Mouse (Mus musculus): ENCODE results near the gene Ttyh2. TPM values are rescaled to one million over a fixed set of nuclear protein-coding genes. Genes with fewer than 3 reads are reported as not detected.
A peak's percentile ranks its signal among the peaks of the same experiment; 100 is the strongest.
"Not testable (repeated sequence)": the region's sequence is repeated elsewhere in the genome, so short reads cannot be mapped to it uniquely, and the experiment has no call there.

Gene Ttyh2
- total and polyA plus RNA-seq, 2 experiments from 2014 or later: 11.8 to 12.4 TPM

DNA sequence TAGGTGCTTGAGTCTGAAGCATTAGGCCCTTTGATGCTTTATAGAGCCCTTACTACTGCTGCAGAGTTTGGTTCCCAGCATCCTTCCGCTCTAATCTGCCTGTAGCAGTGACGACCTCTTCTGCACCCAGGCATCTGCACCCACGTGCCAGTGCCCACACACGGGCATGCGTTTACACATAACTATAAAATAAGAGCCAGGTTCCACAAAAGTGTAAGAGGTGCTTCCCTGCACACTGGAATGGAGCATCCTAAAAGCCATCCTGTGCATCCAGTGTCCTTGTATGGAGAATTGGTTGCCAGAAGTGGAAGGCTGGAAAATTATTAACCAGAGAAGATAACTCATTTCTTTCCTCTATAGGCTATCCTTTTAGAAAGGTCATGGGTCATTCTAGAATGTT is 4.1 kb upstream of the Ttyh2 start:
- ATAC-seq (ENCODE audit: insufficient read depth, low read depth): no peak
- 0 out of 2 replicates have a peak overlapping the region, but pooled peaks have one; percentile 10 for H3K9ac ChIP-seq (replicated peaks; ENCODE audit: low read depth, low read length)
- H3K9me3 ChIP-seq (replicated peaks; ENCODE audit: control insufficient read depth, low read length): no peaks in the 10 kb centered on the region
- H3K27ac ChIP-seq (ENCODE audit: low read depth): 0 out of 2 replicates have a peak overlapping the region, but pooled peaks have one; percentile 95
- H3K4me2 ChIP-seq (ENCODE audit: low read depth, low read length): no peak overlapping the region
- no peaks in the 10 kb centered on the region for H3K27me3 ChIP-seq (ENCODE audit: control insufficient read depth, insufficient read depth, low read length)
- H3K4me1 ChIP-seq (ENCODE audit: control insufficient read depth, insufficient read depth): peaks cover 20% of the 10 kb centered on the region
- no peak for DNase-seq (ENCODE audit: low spot score)
- no peak overlapping the region for H3K4me3 ChIP-seq (ENCODE audit: low read depth, low read length)
- 88% methylated on average over 5 of the region's 5 CpGs for WGBS
- peaks cover 31% of the 10 kb centered on the region for H3K36me3 ChIP-seq (replicated peaks; ENCODE audit: control insufficient read depth, insufficient read depth, low read length)
- TF ChIP-seq EP300 (IDR thresholded peaks at IDR 0.05; ENCODE audit: low read depth) (no peak), CTCF (IDR thresholded peaks at IDR 0.05; ENCODE audit: low read depth) (no peak)

DNA sequence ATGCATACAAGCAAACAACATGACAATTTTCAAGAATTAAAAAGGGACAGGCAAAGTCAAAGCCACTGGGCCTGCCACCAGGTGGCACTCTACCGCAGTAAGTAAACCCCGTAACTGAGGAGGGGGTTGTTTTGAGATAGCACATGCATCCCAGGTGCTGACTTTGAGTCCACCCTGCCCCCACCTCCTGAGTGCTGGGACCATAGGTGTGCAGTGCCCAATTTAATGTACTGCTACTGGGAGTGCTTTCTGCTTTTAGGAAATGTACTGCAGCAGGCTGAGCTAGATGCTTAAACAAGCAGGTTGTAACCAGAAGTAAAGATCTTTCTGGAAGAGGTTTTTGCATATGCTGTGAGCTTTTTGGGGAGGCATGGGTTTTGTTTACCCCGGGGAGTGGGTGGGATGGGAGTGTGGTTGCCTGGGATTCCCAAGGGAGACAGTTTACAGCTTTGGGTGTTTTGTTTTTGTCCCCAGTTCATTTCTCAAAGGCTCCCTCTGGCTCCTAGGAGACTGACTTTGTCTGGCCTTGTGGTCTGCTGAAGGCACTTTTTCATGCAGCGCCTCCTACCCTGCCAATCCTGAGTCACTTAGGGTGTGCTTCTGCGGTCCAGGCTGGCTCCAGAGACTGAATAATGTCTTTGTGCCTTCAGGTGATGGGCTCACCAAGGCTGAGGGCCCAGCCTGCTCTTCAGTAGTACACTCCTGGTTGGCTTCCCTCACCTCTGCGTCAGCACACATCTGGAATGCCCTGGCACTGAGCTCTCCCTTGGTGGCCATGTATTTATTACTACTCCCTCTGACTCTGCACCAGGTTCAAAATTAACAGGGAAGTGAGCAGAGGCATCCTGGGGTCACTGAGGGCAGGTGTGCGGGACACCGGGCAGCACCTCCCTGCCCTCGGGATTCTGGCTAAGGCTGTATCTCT is 2.2 kb upstream of the Ttyh2 start:
- TF ChIP-seq CTCF (IDR thresholded peaks at IDR 0.05; ENCODE audit: low read depth) (peak; percentile 58), EP300 (IDR thresholded peaks at IDR 0.05; ENCODE audit: low read depth) (no peak)
- Histone ChIP-seq H3K4me3 (ENCODE audit: low read depth, low read length) (no peak overlapping the region), H3K9ac (replicated peaks; ENCODE audit: low read depth, low read length) (no peak overlapping the region), H3K27ac (ENCODE audit: low read depth) (no peak overlapping the region), H3K9me3 (replicated peaks; ENCODE audit: control insufficient read depth, low read length) (no peaks in the 10 kb centered on the region), H3K4me1 (ENCODE audit: control insufficient read depth, insufficient read depth) (peaks cover 28% of the 10 kb centered on the region), H3K4me2 (ENCODE audit: low read depth, low read length) (no peak overlapping the region), H3K36me3 (replicated peaks; ENCODE audit: control insufficient read depth, insufficient read depth, low read length) (peaks cover 31% of the 10 kb centered on the region), H3K27me3 (ENCODE audit: control insufficient read depth, insufficient read depth, low read length) (no peaks in the 10 kb centered on the region)
- ATAC-seq (ENCODE audit: insufficient read depth, low read depth): no peak
- peak; percentile 28 for DNase-seq (ENCODE audit: low spot score)
- 64% methylated on average over 9 of the region's 9 CpGs for WGBS

DNA sequence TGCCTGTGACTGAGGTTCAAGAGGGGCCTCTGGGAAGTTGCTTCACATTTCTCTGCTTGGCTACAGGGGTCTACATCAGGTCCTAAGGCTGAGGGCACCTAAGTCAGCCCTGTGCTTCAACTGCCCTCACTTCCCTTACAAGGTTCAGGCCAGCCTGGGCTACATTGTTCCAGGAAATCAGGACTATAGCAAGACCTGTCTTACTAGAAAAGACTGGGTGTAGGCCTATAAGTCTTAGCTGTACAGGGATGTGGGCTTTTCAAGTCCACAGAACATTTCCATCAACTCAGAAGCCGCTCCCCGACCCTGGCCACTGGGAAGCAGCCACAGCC is 1.5 kb upstream of the Ttyh2 start:
- H3K9ac ChIP-seq (replicated peaks; ENCODE audit: low read depth, low read length): no peak overlapping the region
- H3K9me3 ChIP-seq (replicated peaks; ENCODE audit: control insufficient read depth, low read length): no peaks in the 10 kb centered on the region
- H3K27ac ChIP-seq (ENCODE audit: low read depth): no peak overlapping the region
- no peak overlapping the region for H3K4me3 ChIP-seq (ENCODE audit: low read depth, low read length)
- DNase-seq (ENCODE audit: low spot score) (no peak), ATAC-seq (ENCODE audit: insufficient read depth, low read depth) (no peak)
- H3K4me2 ChIP-seq (ENCODE audit: low read depth, low read length): no peak overlapping the region
- H3K36me3 ChIP-seq (replicated peaks; ENCODE audit: control insufficient read depth, insufficient read depth, low read length): peaks cover 31% of the 10 kb centered on the region
- H3K4me1 ChIP-seq (ENCODE audit: control insufficient read depth, insufficient read depth): peaks cover 28% of the 10 kb centered on the region
- H3K27me3 ChIP-seq (ENCODE audit: control insufficient read depth, insufficient read depth, low read length): no peaks in the 10 kb centered on the region
- TF ChIP-seq CTCF (IDR thresholded peaks at IDR 0.05; ENCODE audit: low read depth): no peak
- no peak for TF ChIP-seq EP300 (IDR thresholded peaks at IDR 0.05; ENCODE audit: low read depth)
- 76% methylated on average over 2 of the region's 2 CpGs for WGBS

DNA sequence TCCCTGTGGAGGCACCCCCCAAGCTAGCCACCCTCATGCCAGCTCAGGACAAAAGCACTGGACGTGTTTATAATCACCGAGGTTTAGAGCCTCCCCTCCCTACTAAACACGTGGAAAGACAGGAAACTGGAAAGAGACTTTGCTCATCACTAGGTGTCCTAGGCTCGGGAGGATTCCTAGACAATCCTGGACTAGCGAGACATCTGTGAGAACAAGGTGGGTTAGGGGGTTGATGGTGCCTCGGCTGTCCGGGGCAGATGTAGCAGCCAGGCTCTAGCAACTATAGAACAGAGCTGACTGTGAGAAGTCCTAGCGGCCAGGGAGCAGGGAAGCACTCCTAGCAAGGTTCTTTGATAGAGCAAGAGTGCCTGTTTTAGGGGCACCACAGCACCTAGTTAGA is 1.1 kb upstream of the Ttyh2 start:
- no peak overlapping the region for H3K4me2 ChIP-seq (ENCODE audit: low read depth, low read length)
- H3K4me3 ChIP-seq (ENCODE audit: low read depth, low read length): no peak overlapping the region
- no peak overlapping the region for H3K9ac ChIP-seq (replicated peaks; ENCODE audit: low read depth, low read length)
- H3K4me1 ChIP-seq (ENCODE audit: control insufficient read depth, insufficient read depth): peaks cover 31% of the 10 kb centered on the region
- H3K27ac ChIP-seq (ENCODE audit: low read depth): no peak overlapping the region
- H3K27me3 ChIP-seq (ENCODE audit: control insufficient read depth, insufficient read depth, low read length): no peaks in the 10 kb centered on the region
- ATAC-seq (ENCODE audit: insufficient read depth, low read depth) (no peak), DNase-seq (ENCODE audit: low spot score) (no peak)
- WGBS: 55% methylated on average over 8 of the region's 8 CpGs
- no peak for TF ChIP-seq CTCF (IDR thresholded peaks at IDR 0.05; ENCODE audit: low read depth)
- TF ChIP-seq EP300 (IDR thresholded peaks at IDR 0.05; ENCODE audit: low read depth): no peak
- peaks cover 31% of the 10 kb centered on the region for H3K36me3 ChIP-seq (replicated peaks; ENCODE audit: control insufficient read depth, insufficient read depth, low read length)
- H3K9me3 ChIP-seq (replicated peaks; ENCODE audit: control insufficient read depth, low read length): no peaks in the 10 kb centered on the region

DNA sequence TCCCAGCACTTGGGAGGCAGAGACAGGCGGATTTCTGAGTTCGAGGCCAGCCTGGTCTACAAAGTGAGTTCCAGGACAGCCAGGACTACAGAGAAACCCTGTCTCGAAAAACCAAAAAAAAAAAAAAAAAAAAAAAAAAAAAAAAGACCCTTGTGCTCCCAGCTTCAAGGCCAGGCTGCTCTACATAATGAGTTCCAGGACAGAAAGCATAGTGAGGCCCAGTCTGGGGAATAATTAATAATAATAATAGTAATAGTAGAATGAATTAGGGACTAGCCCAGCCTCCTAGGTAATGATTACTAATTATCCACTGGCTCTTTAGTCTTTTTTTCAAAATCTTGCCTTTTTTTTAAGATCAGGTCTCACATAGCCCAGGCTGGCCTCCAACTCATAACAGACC is 435 bp upstream of the Ttyh2 start:
- not testable (repeated sequence) for ATAC-seq (ENCODE audit: insufficient read depth, low read depth); H3K27me3 ChIP-seq (ENCODE audit: control insufficient read depth, insufficient read depth, low read length); H3K27ac ChIP-seq (ENCODE audit: low read depth); DNase-seq (ENCODE audit: low spot score); H3K9me3 ChIP-seq (replicated peaks; ENCODE audit: control insufficient read depth, low read length); H3K9ac ChIP-seq (replicated peaks; ENCODE audit: low read depth, low read length)
- peaks cover 31% of the 10 kb centered on the region for H3K36me3 ChIP-seq (replicated peaks; ENCODE audit: control insufficient read depth, insufficient read depth, low read length)
- peak overlapping the region; percentile 97; the same call in 1 of the 2 replicates for H3K4me2 ChIP-seq (ENCODE audit: low read depth, low read length)
- H3K4me1 ChIP-seq (ENCODE audit: control insufficient read depth, insufficient read depth): peaks cover 31% of the 10 kb centered on the region
- peak overlapping the region; percentile 69; the same call in 1 of the 2 replicates for H3K4me3 ChIP-seq (ENCODE audit: low read depth, low read length)
- WGBS: 100% methylated on average over 1 of the region's 3 CpGs

All from heart, postnatal 0 days (tissue).